Mouse (Mus musculus) right cerebral cortex, postnatal 25 days (tissue): ENCODE measurements around the gene Gm5861.
"Not testable (repeated sequence)": the region's sequence is repeated elsewhere in the genome, so short reads cannot be mapped to it uniquely, and the experiment has no call there.

Source experiments
- DNase-seq: peaks from one replicate; pipeline ENCODE4 v3.0.0; 2022

The Gm5861 gene

GRCm38 (mm10) chr5:11182772-11183171 is at the start of gene Gm5861:
TSS of gene Gm5861 (plus strand) at chr5:11183072.
- DNase-seq: not testable (repeated sequence)

GRCm38 (mm10) chr5:11138031-11138430 is 44.8 kb upstream of the Gm5861 start:
- DNase-seq: not testable (repeated sequence)
